Mouse (Mus musculus) embryo, embryonic 10 days (tissue): ENCODE measurements around the gene Osbp.
"Not testable (repeated sequence)": the region's sequence is repeated elsewhere in the genome, so short reads cannot be mapped to it uniquely, and the experiment has no call there.

Experiments
- DNase-seq: peaks from one replicate; pipeline ENCODE4 v3.0.0-alpha.2; 2015; ENCODE audit warnings: low spot score

Gene Osbp

DNA sequence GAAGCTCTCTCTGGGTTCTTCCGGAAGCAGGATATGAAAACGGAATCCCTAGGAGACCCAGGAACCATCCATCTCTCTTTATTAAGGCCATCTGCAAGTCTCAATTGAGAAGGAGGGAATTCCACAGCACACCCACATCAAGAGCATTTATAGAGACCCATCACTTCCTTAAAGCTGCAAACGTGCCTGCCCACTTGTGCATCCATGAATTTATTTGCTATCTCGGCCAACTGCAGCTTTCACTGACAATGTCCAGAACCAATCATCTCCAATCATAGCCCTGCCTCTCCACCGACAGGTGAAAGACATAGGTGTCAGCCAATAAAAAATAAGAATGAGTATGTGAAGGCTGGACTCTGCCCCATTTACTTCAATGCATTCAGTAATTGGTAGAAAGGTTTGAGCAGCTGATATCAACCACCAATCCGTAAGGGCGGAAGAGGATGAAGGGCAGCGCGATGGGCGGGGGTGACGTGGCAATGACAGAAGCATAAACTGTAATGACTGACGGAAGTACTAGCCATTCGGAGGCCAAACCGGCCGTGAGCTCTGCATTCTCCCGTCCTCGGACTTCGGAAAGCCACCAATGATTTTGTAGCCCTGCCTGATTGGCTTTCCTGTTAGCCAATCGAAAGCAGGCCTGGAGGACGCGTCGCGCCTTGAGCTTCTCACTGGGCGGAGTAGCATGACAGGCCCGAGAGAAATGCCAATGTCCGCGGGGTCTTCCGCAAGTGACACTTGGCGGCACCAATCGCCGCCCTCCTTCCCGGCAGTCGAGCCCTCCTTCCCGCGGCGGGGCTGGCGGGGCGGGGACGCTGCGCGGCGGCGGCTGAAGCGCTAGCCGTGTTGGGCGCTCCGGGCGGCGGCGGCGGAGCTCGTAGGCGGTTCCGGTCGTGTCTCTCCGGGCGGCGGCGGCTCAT, at the start of gene Osbp:
Gene Osbp, plus strand, starts transcription at position 919 of the 920 bp plus-strand sequence.
- DNase-seq = peak; percentile 100

DNA sequence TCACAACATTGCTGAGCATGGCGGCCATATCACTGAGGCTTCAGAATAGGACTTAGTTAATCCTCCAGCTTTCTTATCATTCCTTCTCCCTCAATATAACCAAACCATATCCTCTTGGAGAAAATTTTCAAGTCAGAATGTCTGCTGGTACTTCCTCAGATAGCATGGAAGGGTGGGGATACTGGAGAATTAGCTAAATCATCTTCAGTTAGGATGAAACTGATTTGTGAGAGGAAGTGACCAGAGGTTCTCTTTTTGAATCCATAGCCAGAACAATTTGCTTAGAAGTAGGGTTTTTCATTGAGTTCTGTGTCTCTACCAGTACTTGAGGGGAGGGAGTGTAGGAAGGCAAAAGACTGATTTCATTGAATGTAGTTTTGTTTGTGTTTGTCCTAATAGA, 43.7 kb upstream of the Osbp start:
- no peak for DNase-seq

DNA sequence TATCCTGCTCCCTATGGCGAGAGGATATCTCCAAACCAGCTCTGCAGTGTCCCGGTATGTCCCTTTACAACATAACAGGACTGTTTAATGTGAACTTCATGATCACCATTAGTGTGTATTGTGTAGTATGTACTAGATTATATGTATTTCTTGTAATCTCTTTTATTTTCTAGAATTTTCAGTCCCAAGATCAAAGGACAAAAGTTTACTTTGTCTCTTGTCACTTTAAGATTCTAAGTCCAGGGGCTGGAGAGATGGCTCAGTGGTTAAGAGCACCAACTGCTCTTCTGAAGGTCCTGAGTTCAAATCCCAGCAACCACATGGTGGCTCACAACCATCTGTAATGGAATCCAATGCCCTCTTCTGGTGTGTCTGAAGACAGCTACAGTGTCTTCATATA, 43.2 kb upstream of the Osbp start:
- DNase-seq = not testable (repeated sequence)

DNA sequence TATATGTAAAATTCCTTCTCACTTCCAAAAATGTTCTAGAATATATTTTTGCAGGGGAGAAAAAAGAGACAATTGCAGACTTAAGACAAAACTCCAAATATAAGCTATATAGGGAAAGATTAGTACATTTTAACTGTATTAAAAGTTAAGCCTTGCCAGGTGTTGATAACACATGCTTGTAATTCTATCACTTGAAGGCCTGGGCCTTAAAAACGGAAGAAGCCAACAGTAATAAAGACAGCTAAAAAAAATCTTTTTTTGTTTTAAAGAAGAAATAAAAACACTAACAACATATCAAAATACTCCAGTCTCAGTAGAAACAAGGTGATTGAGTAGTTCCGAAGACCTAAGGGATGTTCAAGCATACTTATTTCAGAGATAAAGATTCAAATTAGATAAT, 39.4 kb upstream of the Osbp start:
- no peak for DNase-seq

DNA sequence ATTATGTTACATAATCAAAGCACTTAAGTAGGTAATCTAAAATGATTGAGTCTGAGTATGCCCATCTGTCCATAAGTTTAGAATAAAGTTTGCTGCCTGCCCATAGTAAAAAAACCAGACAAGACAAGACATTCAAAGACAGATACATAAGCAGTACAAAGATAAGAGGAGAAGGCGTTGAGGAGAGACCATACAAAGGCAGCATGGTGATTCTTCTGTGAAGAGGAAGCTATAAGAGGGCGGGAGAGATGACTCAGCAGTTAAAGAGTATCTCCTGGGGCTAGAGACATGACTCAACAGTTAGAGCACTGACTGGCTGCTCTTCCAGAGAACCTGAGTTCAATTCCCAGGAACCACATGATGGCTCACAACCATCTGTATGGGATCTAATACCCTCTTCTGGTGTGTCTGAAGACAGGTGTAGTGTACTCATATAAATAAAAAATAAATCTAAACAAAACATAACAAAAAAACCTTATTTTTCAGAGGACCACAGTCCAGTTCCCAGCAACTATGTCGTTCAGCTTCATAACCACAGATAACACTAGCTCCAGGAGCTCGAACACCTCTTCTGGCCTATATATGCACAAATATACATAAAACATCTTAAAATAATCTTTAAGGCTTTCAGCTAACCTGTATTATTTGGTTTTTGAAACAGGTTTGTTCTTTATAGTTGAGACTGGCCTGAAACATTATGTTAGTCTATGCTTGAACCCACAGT, 37.6 kb upstream of the Osbp start:
- peak; percentile 8 for DNase-seq

DNA sequence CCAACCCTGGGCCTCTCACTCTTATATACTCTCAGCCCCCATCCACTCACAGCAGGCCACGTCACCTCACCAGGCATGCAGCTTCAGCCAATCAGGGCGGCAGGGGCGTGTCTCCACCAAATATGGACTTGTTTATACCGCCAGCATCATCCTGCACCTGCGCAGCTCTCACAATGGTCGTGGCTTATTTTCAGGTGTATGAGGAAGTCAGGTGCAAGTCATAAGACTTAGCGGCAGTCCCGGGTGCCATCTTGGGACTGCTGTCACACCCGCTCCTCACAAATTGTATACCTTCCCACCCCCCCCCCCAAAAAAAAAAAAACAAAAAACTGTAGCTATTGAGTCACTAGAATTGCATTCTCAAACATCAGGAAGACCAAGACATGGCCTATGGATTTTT, 19.3 kb upstream of the Osbp start:
- not testable (repeated sequence) for DNase-seq

DNA sequence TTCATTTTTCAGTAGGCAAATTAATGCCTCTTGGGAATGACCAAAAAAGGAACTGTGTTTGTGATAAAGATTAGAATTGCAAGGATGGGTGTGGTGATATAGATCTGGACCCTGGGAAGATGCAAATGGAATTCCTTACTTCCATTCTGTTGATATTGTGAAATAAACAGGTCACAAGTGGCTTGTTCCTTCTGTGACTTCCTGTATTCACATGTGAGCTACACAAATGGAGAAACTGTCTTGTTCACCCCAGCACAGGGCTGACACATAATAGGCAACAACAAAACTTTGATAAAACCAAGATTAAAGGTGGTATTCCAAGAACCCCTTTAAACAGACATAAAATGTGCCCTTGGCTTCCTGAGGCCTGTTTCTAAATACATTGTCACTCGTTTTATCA, 15.9 kb upstream of the Osbp start:
- no peak for DNase-seq

DNA sequence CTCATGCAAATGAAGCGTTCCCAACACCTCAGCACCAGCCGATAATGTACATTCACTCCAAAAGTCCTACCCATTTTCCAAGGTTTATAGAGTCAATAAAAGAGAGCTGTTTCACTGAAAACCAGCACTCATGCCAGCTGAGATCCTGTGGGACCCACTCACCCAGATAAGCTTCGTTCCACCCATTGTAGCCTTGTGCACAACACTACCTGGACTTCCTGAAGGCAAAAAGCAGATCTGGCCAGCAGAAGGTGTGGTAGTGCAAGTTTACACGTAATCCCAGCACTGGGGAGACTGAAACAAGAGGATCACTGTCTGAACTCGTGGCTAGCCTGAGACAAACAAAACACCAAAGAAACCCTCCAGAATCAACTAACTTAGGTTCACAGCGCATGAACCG, 15.0 kb upstream of the Osbp start:
- no peak for DNase-seq

DNA sequence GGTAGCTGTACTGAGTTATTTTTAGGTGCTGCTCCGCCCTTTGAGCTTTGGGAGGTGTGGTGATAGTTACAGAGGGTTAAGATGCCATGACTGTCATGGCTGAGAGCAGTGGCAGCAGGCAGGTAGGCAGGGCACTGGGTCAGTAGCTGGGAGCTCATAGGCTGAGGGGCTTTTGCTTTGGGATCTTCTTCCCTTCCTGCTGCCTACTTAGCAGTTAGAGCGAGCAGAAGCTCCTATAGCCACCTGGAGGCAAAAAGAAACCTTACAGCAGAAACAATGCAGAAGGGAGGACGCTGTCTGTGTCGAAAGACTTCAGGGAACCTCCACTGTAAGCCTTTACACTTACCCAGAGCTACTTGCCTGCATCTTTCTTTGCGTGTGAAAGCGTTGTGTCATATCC, 11.5 kb upstream of the Osbp start:
- DNase-seq = no peak

DNA sequence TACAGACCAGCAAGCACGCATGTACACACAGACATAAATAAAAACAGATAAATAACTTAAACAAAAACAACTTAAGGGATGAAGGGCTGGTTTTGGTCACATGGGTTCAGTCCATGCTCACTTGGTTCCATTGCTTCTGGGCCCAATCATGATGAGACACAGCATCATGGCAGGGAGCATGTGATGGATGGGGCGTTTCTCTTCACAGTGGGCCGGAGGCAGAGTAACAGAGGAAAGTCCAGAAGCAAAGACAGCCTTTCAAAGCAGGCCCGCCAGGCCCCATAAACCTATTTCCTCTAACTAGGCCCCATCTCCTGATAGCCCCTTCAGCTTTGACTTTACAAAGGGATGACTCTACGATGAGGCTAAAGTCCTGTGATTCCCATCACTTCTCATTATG, 9.1 kb upstream of the Osbp start:
- no peak for DNase-seq

DNA sequence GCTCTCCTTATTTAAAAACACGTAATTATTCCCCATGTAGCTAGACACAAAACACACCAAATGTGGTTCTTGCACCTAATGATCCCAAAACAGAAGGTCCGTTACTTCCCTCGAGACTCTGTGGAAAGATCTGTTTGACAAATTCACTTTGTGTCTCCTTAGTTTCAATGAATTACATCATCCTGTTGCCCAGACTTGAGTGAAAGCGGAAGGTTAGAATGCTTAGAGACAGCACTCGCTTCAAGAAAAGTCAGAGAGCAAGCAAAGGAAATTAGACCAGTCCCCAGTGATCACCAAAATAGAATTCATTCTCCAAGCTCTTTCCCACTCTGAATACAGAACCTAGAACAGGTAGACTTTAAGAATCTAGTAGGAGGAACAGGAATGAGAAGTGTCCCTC, 8.3 kb upstream of the Osbp start:
- no peak for DNase-seq

DNA sequence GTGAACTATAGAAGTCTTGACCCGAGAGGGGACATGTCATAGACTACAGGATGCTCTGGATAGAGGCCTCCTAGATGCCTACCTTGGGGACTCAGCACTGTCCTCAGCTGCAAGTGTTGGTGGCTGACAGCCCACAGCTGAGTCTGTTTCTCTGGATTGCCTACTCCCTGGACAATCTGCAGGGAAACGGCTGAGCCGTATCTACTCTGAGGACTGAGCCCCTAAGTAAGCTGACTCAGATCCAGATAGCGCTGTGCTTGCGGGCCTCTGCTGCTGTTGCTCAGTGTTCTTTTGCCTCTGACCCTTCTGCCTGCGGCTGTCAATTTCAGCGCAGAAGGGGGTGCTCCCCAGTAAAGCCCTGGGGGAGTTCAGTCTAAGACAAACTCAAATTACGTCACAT, 7.9 kb upstream of the Osbp start:
- DNase-seq = no peak

DNA sequence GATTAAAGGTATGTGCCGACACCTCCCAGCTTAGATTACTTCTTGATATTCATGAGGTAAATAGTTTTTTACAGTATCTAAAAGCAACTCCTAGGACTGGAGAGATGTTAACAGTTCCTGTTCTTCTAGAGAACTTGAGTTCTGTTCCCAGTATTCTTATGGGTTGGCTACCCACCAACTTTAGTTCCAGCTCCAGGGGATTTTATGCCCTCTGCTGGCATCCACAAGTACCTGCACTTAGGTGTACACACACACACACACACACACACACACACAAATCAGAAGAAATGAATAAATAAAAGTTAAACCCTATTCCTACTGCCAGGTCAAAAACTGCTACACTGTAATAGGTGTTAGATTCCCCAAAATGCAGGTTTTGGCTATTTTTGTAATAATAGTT, 1.5 kb upstream of the Osbp start:
- no peak for DNase-seq

DNA sequence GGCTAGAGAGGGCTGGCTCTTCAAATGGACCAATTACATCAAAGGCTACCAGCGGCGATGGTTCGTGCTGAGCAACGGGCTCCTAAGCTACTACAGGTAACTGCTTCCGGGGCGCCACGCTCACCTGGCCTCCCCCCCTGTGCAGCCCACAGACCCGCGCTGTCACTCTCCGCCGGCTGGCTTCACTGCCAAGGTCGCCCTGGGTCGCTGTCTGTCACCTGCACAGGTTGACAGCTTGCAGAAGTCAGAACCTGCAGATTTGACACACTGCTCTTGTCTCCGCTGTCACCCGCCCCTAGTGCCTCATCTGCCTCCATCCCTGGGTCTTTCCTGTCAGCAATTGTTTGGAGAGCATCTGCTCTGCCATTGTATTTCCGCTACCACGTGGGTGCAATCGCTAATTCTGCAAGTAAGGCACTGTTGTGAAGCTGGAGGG, 478 bp downstream of the Osbp start:
- peak; percentile 34 for DNase-seq

DNA sequence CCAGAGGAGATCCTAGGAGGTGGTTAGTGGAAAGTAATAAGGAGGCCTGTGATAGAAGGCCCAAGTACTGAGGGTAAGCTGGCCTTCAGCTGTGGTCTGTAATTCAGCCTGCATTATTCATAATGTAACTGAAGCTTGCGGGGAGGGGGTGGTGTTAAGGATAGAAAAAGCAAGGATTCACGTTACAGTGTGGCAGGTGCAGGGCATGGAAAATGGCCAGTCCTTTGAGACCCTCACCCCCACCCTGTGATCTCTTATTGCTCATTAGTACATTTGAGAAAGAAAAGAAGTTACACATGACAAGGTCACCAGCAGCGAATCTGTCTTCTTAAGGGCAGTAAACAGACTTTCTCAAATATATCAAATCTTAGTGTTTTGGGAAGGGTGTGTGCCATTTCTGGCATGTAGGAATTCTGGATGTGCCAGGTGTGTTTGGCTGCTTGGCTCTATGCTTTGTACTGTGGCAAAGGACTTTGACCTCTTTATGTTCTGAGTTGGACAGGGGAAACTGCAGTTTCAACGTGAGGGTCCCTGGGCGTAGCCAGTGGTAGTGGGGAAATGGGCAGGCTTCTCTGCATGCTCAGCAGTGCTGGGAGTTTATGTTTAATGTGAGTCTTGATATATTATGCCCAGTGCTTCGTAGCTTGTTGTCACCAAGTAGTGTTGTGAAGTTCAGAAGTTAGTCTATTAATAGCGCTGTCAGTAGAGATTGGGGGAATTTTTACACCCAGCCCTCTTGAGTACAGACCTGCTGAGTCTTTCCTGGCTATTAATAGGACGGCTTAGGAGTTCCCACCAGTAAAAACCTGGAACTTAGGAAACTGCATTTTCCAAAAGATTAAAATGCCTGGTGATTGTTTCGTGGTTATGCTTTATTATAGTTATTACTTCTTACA, 3.7 kb downstream of the Osbp start:
- DNase-seq = no peak

DNA sequence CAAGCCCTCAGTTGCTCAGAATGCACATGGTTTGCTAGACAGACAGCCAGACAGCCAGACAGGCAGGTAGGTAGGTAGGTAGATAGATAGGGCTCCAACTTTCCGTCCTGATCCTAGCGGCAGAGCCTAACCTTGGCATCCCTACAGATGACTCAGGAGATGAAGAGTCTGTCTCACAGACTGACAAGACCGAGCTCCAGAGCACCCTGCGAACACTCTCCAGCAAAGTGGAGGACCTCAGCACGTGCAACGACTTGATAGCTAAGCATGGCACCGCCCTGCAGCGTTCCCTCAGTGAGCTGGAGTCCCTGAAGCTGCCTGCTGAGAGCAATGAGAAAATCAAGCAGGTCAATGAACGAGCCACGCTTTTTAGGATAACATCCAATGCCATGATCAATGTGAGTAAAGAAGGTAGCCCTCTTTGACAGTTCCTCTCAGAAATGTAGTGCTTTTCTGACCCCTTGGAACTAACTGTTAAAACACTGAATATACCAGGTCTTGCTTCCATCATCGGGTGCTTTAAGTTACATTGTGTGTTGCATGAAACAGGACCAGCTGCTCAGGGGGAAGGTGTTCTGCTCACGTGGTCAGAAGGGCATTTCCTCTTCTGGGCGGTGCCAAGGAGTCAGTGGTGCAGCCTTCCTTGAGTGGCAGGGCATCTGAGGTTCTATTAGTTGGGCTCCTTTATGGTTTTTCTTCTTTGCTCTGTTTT, 7.9 kb downstream of the Osbp start:
- no peak for DNase-seq

DNA sequence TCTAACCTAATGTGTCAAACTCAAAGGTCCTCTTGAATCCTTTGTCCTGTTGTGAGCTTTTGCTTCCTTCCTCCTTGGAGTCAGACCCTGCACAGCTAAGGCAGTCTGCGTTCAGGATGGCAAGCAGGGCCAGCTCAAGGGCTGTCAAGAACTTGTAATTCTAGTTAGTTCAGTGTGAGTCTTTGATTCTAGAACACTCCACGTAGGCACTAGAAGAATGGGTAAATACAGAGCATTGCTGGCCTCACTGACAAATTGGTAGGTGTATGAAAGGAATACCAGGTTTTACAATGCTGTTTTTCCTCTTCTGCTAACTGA, 8.4 kb downstream of the Osbp start:
- no peak for DNase-seq

DNA sequence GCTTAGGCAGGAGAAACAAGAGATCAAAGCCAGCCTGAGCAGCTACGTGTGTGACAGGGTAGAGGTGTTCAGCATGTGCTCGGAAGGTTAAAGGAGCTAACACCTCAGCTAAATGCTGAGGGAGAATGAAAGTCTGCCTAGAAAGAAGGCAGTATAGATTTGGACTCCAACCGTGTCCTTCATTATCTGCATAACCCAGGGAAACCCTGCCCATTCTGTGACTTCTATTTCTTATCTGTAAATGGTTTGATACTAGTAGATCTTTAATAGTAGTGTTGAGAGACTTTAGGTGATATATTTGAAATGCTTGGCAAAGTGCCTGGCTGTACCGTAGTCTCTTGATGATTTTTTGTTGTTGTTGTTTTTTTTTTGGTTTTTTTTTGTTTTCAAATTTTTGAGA, 9.9 kb downstream of the Osbp start:
- no peak for DNase-seq

DNA sequence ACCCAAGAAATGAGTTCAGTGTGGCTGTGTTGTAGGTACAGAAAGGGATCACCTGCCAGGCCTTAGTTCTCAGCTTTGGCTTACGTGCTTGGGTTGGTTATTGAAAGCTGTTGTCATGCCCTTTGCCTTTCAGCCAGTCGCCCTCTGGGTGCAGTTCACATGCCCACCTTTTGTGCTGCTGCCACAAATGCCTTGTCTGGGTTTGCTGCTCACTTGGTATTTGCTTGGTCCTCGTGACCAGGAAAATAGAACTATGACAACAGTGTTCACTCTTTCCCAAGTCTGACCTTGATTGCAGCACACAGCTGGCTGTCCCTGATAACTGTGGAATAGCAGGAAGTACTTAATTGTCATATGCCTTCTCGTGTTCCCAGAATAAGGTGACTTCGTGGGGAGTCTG, 11.6 kb downstream of the Osbp start:
- DNase-seq = no peak

DNA sequence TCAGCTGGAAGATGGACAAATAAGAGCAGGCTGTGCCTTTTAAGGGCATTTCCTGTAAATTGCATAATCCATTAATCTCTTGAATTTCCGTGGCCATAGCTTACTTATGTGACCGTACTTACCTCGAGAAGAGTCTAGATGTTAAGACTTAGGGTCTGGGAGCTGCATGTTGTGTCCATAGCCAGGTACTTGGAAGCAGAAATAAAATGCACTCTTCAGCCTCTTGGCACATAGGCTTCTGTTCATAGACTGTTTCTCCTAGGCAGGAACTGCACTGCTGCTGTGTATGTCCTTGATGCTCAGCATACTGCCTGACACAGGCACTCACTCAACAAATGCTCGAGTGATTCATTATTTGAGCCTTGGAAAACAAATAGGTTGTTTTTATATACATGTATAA, 14.7 kb downstream of the Osbp start:
- DNase-seq = no peak

DNA sequence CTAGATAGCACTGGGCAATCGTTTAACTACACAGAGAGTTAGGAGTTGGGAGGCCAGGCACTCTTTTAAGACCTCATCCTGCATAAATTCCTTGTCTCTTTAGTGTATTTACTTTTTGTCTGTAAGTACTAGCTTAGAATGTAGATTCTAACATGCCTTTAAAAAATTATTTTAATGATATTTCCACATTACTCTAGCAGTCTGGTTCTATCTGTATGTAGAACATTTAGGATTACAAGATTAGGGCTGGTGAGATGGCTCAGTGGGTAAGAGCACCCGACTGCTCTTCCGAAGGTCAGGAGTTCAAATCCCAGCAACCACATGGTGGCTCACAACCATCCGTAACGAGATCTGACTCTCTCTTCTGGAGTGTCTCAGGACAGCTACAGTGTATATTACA, 18.9 kb downstream of the Osbp start:
- not testable (repeated sequence) for DNase-seq

DNA sequence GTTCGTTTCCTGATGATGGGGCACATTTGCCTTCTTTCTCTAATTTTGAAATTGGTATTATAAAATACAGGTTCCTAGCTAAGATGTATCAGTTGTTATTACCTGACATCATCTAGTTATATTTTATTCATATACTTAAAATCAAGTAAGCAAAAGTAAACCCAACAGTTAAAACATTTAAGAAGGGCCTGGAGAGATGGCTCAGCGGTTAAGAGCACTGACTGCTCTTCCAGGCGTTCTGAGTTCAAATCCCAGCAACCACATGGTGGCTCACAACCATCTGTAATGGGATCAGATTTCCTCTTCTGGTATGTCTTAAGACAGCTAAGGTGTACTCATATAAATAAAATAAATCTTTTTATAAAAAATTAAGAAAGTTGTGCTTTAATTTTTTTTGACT, 22.1 kb downstream of the Osbp start:
- no peak for DNase-seq
